Mouse (Mus musculus): ENCODE data around the gene Slc19a1.

Slc19a1 gene

GRCm38 (mm10) chr10:77078961-77079360, 46.9 kb downstream of the Slc19a1 start:
- in situ Hi-C loops (cut with MboI; ENCODE audit: low pct_unique_long_range_greater_than_20kb in 1 of 2, low sequenced_read_pairs in 2 of 2, unreplicated experiment in 1 of 2): loop anchor here (5.0 to 25.0 kb wide), 2 partner anchors 43 to 658 kb away; partner anchors contain the start of genes Gm10100 (in 1 of the 2) and Gm18596 (in 1 of the 2)

- in situ Hi-C loops (cut with MboI; ENCODE audit: low pct_unique_long_range_greater_than_20kb in 1 of 2, low sequenced_read_pairs in 2 of 2, unreplicated experiment in 1 of 2): loop anchor here in 1 of 2 experiments (25.0 kb wide), 1 partner anchor 655 kb away; the partner anchor contains the start of genes Gm10100 and Gm18596
Observed at GRCm38 (mm10) chr10:77082453-77082852, 50.4 kb downstream of the Slc19a1 start.

GRCm38 (mm10) chr10:77082921-77083320, 50.9 kb downstream of the Slc19a1 start:
- in situ Hi-C loops (cut with MboI; ENCODE audit: low pct_unique_long_range_greater_than_20kb in 1 of 2, low sequenced_read_pairs in 2 of 2, unreplicated experiment in 1 of 2): loop anchor here in 1 of 2 experiments (25.0 kb wide), 1 partner anchor 654 kb away; the partner anchor contains the start of genes Gm10100 and Gm18596

- in situ Hi-C loops (cut with MboI; ENCODE audit: low pct_unique_long_range_greater_than_20kb in 1 of 2, low sequenced_read_pairs in 2 of 2, unreplicated experiment in 1 of 2): loop anchor here in 1 of 2 experiments (25.0 kb wide), 1 partner anchor 653 kb away; the partner anchor contains the start of genes Gm10100 and Gm18596
Observed at GRCm38 (mm10) chr10:77084568-77084967, 52.5 kb downstream of the Slc19a1 start.

DNA sequence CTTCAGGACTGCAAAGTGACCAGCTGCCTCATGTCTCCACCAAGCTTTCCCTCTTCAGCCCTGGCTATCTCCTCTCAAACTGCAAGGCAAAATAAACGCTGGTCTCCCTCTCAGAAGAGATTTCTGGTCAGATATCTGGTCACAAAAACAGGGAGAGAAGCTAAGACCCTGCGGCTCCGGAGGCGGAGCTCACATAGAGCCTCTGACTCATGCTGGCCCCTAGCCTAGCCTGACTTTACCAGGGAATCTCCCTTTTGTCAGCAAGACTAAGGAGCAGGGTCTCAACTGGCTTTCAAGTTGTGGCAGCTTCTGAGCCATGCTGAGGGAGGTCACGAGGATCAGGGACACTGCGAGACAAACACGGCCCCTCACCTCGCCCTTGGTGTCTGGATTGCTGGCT, 57.3 kb downstream of the Slc19a1 start:
- in situ Hi-C loops (cut with MboI; ENCODE audit: low pct_unique_long_range_greater_than_20kb in 1 of 2, low sequenced_read_pairs in 2 of 2, unreplicated experiment in 1 of 2): loop anchor here in 1 of 2 experiments (25.0 kb wide), 1 partner anchor 648 kb away; the partner anchor contains the start of genes Gm10100 and Gm18596

GRCm38 (mm10) chr10:77090063-77090462, 58.0 kb downstream of the Slc19a1 start:
- in situ Hi-C loops (cut with MboI; ENCODE audit: low pct_unique_long_range_greater_than_20kb in 1 of 2, low sequenced_read_pairs in 2 of 2, unreplicated experiment in 1 of 2): loop anchor here in 1 of 2 experiments (25.0 kb wide), 1 partner anchor 647 kb away; the partner anchor contains the start of genes Gm10100 and Gm18596

- in situ Hi-C loops (cut with MboI; ENCODE audit: low pct_unique_long_range_greater_than_20kb in 1 of 2, low sequenced_read_pairs in 2 of 2, unreplicated experiment in 1 of 2): loop anchor here in 1 of 2 experiments (25.0 kb wide), 1 partner anchor 646 kb away; the partner anchor contains the start of genes Gm10100 and Gm18596
Observed at GRCm38 (mm10) chr10:77091538-77092097, 59.6 kb downstream of the Slc19a1 start.

GRCm38 (mm10) chr10:77093817-77094216, 61.8 kb downstream of the Slc19a1 start:
- in situ Hi-C loops (cut with MboI; ENCODE audit: low pct_unique_long_range_greater_than_20kb in 1 of 2, low sequenced_read_pairs in 2 of 2, unreplicated experiment in 1 of 2): loop anchor here in 1 of 2 experiments (25.0 kb wide), 1 partner anchor 643 kb away; the partner anchor contains the start of genes Gm10100 and Gm18596

- in situ Hi-C loops (cut with MboI; ENCODE audit: low pct_unique_long_range_greater_than_20kb in 1 of 2, low sequenced_read_pairs in 2 of 2, unreplicated experiment in 1 of 2): loop anchor here in 1 of 2 experiments (25.0 kb wide), 1 partner anchor 642 kb away; the partner anchor contains the start of genes Gm10100 and Gm18596
Observed at GRCm38 (mm10) chr10:77095666-77096065, 63.6 kb downstream of the Slc19a1 start.

DNA sequence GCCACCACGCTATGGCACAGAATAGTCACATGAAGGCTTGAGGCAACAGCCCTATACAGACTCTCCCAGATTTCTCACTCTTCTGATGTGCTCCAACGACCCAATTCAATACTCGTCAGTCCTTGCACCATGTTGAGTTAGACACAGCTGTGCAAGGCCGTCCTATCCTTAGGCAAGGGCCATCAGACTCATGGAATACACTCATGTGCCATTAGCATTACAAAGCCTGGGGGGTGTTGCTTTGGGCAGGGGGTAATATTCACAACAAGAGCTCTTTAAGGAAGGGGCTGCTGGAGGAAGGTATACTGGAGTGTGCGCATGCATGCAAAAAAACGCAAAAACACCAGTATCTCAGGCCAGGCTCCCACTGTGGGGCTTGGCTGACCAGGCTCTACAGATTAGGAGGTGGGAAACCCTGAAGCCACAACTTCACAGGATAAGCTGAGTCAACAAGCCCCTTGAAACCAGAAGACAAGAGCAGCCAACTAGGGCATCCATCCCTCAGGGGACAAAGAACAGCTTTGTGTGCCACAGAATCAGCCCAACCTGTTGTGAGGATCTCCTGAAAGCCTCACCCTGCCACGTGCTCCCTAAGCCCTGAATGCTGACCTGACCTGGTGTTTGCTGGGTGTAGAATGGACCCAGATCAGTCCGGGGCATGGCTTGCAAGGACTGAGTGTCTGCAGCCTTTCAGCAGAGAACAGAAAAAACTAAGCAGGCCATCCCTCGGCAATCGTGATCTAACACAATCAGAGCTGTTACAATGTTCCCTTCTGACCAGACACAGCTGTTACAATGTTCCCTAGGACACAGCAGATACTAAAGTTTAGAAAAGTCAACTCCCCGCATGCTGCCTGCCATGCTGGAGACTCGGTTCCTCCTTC, 65.2 kb downstream of the Slc19a1 start:
- in situ Hi-C loops (cut with MboI; ENCODE audit: low pct_unique_long_range_greater_than_20kb in 1 of 2, low sequenced_read_pairs in 2 of 2, unreplicated experiment in 1 of 2): loop anchor here in 1 of 2 experiments (25.0 kb wide), 1 partner anchor 640 kb away; the partner anchor contains the start of genes Gm10100 and Gm18596

DNA sequence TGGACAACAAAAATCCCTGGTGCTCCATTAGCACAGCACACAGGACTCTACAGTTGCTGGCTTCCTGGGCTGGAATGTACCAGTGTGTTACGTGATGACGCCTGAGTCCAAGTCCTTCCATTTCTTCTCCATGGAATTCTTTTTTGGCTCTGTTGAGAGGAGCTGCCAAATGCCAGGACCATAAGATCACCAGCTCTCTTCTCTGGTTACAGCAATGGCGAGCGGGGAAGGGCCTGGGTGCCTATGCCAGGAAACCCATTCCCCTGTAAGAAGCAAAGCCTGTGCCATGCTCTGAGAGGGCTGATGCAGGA, 65.8 kb downstream of the Slc19a1 start:
- in situ Hi-C loops (cut with MboI; ENCODE audit: low pct_unique_long_range_greater_than_20kb in 1 of 2, low sequenced_read_pairs in 2 of 2, unreplicated experiment in 1 of 2): loop anchor here in 1 of 2 experiments (25.0 kb wide), 1 partner anchor 639 kb away; the partner anchor contains the start of genes Gm10100 and Gm18596

- in situ Hi-C loops (cut with MboI; ENCODE audit: low pct_unique_long_range_greater_than_20kb in 1 of 2, low sequenced_read_pairs in 2 of 2, unreplicated experiment in 1 of 2): loop anchor here in 1 of 2 experiments (25.0 kb wide), 1 partner anchor 639 kb away; the partner anchor contains the start of genes Gm10100 and Gm18596
Observed at GRCm38 (mm10) chr10:77098619-77099018, 66.6 kb downstream of the Slc19a1 start.

DNA sequence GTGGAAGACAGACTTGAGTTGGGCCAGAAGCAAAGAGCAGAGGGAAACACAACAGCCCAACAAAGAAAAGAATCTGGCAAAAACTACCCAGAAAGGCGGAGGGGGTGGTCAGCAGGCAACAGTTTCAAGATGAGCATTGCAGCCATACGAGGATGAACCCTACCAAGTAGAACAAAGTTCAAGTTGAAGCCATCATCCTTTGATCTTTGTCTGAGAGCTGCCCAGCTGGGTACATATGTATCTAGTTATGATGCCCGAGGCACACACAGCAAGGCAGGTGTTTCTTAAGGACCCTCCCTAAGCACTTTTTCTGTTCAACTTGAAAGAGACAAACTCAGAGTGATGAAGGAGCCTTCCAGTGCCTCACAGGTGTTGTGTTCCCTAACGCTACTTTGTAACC, 67.7 kb downstream of the Slc19a1 start:
- in situ Hi-C loops (cut with MboI; ENCODE audit: low pct_unique_long_range_greater_than_20kb in 1 of 2, low sequenced_read_pairs in 2 of 2, unreplicated experiment in 1 of 2): loop anchor here in 1 of 2 experiments (25.0 kb wide), 1 partner anchor 638 kb away; the partner anchor contains the start of genes Gm10100 and Gm18596

- in situ Hi-C loops (cut with MboI; ENCODE audit: low pct_unique_long_range_greater_than_20kb in 1 of 2, low sequenced_read_pairs in 2 of 2, unreplicated experiment in 1 of 2): no loop called here
Observed at GRCm38 (mm10) chr10:77103689-77104088, 71.6 kb downstream of the Slc19a1 start.

DNA sequence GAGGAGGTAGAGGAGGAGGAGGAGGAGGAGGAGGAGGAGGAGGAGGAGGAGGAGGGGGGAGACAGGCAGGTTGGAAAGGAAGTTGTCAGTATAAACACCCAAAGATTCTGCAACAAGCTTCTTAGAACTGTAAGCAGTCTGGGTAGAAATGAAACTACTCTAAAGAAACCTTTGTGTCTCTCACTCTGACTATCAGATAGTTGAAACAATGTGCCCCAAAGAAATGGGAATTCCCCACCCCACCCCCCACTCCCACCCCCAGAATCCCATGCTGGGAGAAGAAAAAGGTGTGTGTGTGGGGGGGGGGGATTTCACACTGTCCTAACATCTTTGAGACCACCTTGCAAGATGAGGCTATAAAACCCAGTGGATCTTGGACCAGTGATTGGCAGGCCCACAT, 72.3 kb downstream of the Slc19a1 start:
- in situ Hi-C loops (cut with MboI; ENCODE audit: low pct_unique_long_range_greater_than_20kb in 1 of 2, low sequenced_read_pairs in 2 of 2, unreplicated experiment in 1 of 2): no loop called here

DNA sequence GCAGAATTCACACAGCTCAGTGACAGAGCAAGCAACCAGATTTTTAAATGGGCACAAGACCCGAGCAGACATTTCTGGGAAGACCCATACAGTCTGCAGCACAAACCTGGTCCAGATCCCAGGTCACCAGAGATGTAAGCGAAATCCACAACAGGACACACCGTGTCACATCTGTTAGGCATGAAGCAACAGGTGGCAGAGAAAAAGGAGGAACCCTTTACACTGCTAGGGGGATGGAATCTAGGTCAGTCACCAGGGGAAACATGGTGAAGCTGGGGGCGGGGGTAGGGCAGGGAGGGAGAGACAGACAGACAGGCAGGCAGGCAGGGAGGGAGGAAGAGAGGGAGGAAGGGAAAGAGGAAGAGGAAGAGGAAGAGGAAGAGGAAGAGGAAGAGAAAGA, 76.1 kb downstream of the Slc19a1 start:
- in situ Hi-C loops (cut with MboI; ENCODE audit: low pct_unique_long_range_greater_than_20kb in 1 of 2, low sequenced_read_pairs in 2 of 2, unreplicated experiment in 1 of 2): no loop called here

DNA sequence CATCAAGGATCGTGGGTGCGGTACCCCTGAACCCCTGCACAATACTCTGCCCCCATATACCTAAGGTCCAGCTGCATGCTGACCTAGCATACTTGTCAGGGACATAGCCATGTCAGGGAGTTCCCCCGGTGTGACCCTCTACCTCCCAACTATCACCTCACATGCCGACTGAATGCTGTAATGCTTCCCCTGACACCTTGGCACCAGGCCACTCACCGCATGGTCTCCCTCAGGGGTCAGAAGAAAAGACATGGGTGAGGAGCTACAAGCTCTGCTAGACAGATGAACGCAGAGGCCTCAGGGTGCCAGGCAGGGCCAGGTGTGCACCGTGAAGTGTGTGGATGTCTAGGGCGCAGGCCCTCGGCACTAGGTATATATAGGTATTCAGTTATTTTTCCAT, 78.0 kb downstream of the Slc19a1 start:
- in situ Hi-C loops (cut with MboI; ENCODE audit: low pct_unique_long_range_greater_than_20kb in 1 of 2, low sequenced_read_pairs in 2 of 2, unreplicated experiment in 1 of 2): no loop called here

All from mouse embryonic stem cell (cell line).